ENCODE assay signal across 22 mouse cellular contexts in genomic region chr12:73521238-73521841, GRCm38 (mm10). TPM values are rescaled to one million over a fixed set of nuclear protein-coding genes. Genes with fewer than 3 reads are reported as not detected.
DNase-seq lines count a peak whose midpoint lies in the region; ATAC-seq and TF ChIP-seq lines count a peak whose summit lies in the region.
"Had no signal": no experiment of that assay in that cellular context is flagged by ENCODE, and none has a peak within 500 bp of the region (broad histone marks: within the 10 kb centered on the region; RNA-seq: fewer than 3 reads in every experiment).

No protein-coding gene starts in this region.

- H3K9me3 ChIP-seq in kidney, postnatal 0 days (replicated peaks; ENCODE audit: low read length): no peaks in the 10 kb centered on the region
- no peaks in the 10 kb centered on the region for H3K9me3 ChIP-seq in embryonic facial prominence, embryonic 10.5 days
- no peaks in the 10 kb centered on the region for H3K9me3 ChIP-seq in stomach, embryonic 15.5 days
- H3K9me3 ChIP-seq: forebrain, embryonic 13.5 days; heart, embryonic 10.5 days; hindbrain, embryonic 15.5 days; limb, embryonic 15.5 days had no signal

- DNase-seq in kidney, postnatal 0 days (ENCODE audit: low spot score): peak; percentile 31
- DNase-seq in kidney, postnatal 14 days: no peak
- DNase-seq in embryonic facial prominence, embryonic 10.5 days (ENCODE audit: low spot score): peak; percentile 78
- peak; percentile 90 for DNase-seq in forelimb bud, embryonic 11.5 days (ENCODE audit: low read depth, low spot score)
- DNase-seq in urinary bladder, postnatal 10 days (ENCODE audit: low spot score): no peak
- DNase-seq in adrenal gland, postnatal 10 days: no peak
- DNase-seq: cerebellum, postnatal 10 days; gastrocnemius, postnatal 36 days; heart, postnatal 36 days; kidney, adult 18-20 months; liver, postnatal 0 days; midbrain, embryonic 14.5 days; right cerebral cortex, adult 18-20 months had no signal

- no peaks in the 10 kb centered on the region for H3K27me3 ChIP-seq in kidney, postnatal 0 days (ENCODE audit: insufficient read depth, low read length)
- H3K27me3 ChIP-seq in embryonic facial prominence, embryonic 10.5 days (replicated peaks; ENCODE audit: low read depth, poor library complexity, severe bottlenecking): peaks cover 5% of the 10 kb centered on the region; the same call in 1 of the 2 replicates
- no peaks in the 10 kb centered on the region for H3K27me3 ChIP-seq in stomach, embryonic 15.5 days (replicated peaks)

- no peaks in the 10 kb centered on the region for H3K36me3 ChIP-seq in kidney, postnatal 0 days (ENCODE audit: insufficient read depth, low read length)
- H3K36me3 ChIP-seq in embryonic facial prominence, embryonic 10.5 days (replicated peaks): no peaks in the 10 kb centered on the region
- H3K36me3 ChIP-seq in stomach, embryonic 15.5 days: no peaks in the 10 kb centered on the region
- H3K36me3 ChIP-seq: heart, embryonic 10.5 days; hindbrain, embryonic 15.5 days; limb, embryonic 15.5 days had no signal

- no peaks in the 10 kb centered on the region for H3K4me1 ChIP-seq in kidney, postnatal 0 days (replicated peaks; ENCODE audit: insufficient read depth, low read length)
- H3K4me1 ChIP-seq in embryonic facial prominence, embryonic 10.5 days: peaks cover 77% of the 10 kb centered on the region
- 0 out of 2 replicates have a peak, but pooled peaks cover 3% of the 10 kb centered on the region for H3K4me1 ChIP-seq in stomach, embryonic 15.5 days
- H3K4me1 ChIP-seq: hindbrain, embryonic 15.5 days had no signal

- WGBS in kidney, postnatal 0 days: 31% methylated on average over 15 of the region's 15 CpGs
- 29% methylated on average over 15 of the region's 15 CpGs for WGBS in embryonic facial prominence, embryonic 10.5 days
- WGBS in stomach, embryonic 15.5 days: 28% methylated on average over 15 of the region's 15 CpGs

- H3K27ac ChIP-seq in kidney, postnatal 0 days: no peak overlapping the region
- peak overlapping the region; percentile 78 for H3K27ac ChIP-seq in embryonic facial prominence, embryonic 10.5 days (replicated peaks)
- H3K27ac ChIP-seq in stomach, embryonic 15.5 days: no peak overlapping the region
- H3K27ac ChIP-seq: forebrain, embryonic 13.5 days; hindbrain, embryonic 15.5 days; layer of hippocampus, adult 2 months; left cerebral cortex, adult 2 months; macrophage had no signal

- H3K4me2 ChIP-seq in kidney, postnatal 0 days (ENCODE audit: low read length): peak overlapping the region; percentile 25
- H3K4me2 ChIP-seq in stomach, embryonic 15.5 days: peak overlapping the region; percentile 16; the same call in 1 of the 2 replicates
- H3K4me2 ChIP-seq: forebrain, embryonic 13.5 days; hindbrain, embryonic 15.5 days; limb, embryonic 15.5 days had no signal

- no peak overlapping the region for H3K4me3 ChIP-seq in kidney, postnatal 0 days (replicated peaks; ENCODE audit: low read depth, low read length)
- 0 out of 2 replicates have a peak overlapping the region, but pooled peaks have one; percentile 3 for H3K4me3 ChIP-seq in embryonic facial prominence, embryonic 10.5 days
- H3K4me3 ChIP-seq in stomach, embryonic 15.5 days (replicated peaks): no peak overlapping the region
- H3K4me3 ChIP-seq: forebrain, embryonic 13.5 days; heart, embryonic 10.5 days; hindbrain, embryonic 15.5 days; layer of hippocampus, adult 2 months; left cerebral cortex, adult 2 months; limb, embryonic 15.5 days; myocyte had no signal

- H3K9ac ChIP-seq in kidney, postnatal 0 days (ENCODE audit: low read depth, low read length): no peak overlapping the region
- H3K9ac ChIP-seq in stomach, embryonic 15.5 days: no peak overlapping the region
- H3K9ac ChIP-seq: forebrain, embryonic 13.5 days; hindbrain, embryonic 15.5 days; limb, embryonic 15.5 days; liver, postnatal 0 days had no signal

- no peak for TF ChIP-seq CTCF in kidney, postnatal 0 days (IDR thresholded peaks at IDR 0.05; ENCODE audit: low read depth)

- ATAC-seq in kidney, postnatal 0 days (replicated peaks; ENCODE audit: low FRiP score, low read depth): no peak
- no peak for ATAC-seq in stomach, embryonic 15.5 days (ENCODE audit: insufficient read depth, low FRiP score, low read depth)
- ATAC-seq: forebrain, embryonic 13.5 days; liver, postnatal 0 days had no signal

RNA-seq across cellular contexts. Expression of gene Tmem30b, which starts 24.9 kb away (rescaled TPM):
- polyA plus RNA-seq in kidney, postnatal 0 days (2015; fragmentation: Nextera tagmentation; extraction: Ambion mirVana): 31.2 and 31.9 TPM in 2 replicates
- polyA plus RNA-seq in embryonic facial prominence, embryonic 10.5 days (2016; fragmentation: Nextera tagmentation; extraction: Ambion mirVana): 8.1 and 11.0 TPM in 2 replicates
- polyA plus RNA-seq in stomach, embryonic 15.5 days (2015; fragmentation: Nextera tagmentation; extraction: Ambion mirVana): 30.7 and 34.2 TPM in 2 replicates
- total RNA-seq in adrenal gland, postnatal 10 days (2021): 1 to 10 TPM; 3.0 to 5.8 TPM
- total RNA-seq: layer of hippocampus, adult 2 months had no signal
- polyA plus RNA-seq: macrophage, myocyte had no signal

Comparison
In these comparisons a context has a peak if more than half of its experiments do, and no peak if none do; other contexts are left out.
1. DNase-seq: peak in kidney, postnatal 0 days (single experiment), embryonic facial prominence, embryonic 10.5 days (single experiment) and forelimb bud, embryonic 11.5 days (single experiment); none in kidney, postnatal 14 days (single experiment), urinary bladder, postnatal 10 days (single experiment) and adrenal gland, postnatal 10 days (single experiment).